Mouse (Mus musculus) testis, postnatal 10 days (tissue): ENCODE measurements around the gene Dmtf1.

Experiments used
- DNase-seq: peaks from one replicate; pipeline ENCODE4 v3.0.0; 2021; ENCODE audit warnings: low spot score

Gene Dmtf1

GRCm38 (mm10) chr5:9107296-9108089 lies 54.1 kb downstream of the Dmtf1 start:
- DNase-seq: no peak

DNA sequence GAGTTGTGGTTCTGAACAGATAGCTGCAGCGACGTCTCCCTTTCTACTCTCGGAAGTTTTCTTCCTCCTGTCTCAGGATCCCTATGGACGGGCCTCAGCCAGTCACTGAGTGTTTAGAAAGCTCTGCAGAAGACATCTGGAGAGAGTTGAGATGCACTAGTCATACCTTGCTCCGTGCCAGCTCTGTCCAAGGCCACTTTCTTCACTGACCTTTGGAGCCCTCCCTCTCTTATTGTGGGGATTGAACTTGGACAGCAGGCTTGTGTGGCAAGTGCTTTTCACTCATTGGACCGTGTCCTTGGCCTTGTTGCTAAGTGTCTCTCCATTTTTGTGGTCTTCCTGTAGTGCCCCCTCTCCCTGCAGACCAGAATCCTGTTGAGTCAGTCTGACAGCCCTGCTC lies 54.8 kb downstream of the Dmtf1 start:
- no peak for DNase-seq

GRCm38 (mm10) chr5:9103958-9104357 lies 57.6 kb downstream of the Dmtf1 start:
- no peak for DNase-seq

DNA sequence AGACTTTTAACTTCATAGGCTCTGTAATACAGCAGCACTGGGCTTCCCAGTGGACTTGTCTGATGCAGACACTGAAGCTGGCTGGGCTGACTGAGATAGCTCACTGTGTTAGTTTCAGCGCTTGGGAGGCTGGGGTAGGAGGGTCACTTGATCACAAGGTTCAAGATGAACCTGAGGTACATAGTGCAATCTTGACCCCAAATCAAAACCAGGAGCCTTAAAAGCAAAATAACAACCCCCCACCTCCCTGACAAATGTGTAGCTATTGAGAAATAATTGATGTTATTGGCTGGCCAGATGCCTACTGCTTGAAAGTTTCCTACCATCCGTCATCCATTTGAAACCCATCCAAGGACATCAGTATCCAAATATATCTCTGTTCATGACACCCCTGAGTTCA lies 58.9 kb downstream of the Dmtf1 start:
- DNase-seq: no peak

- DNase-seq: peak; percentile 69
These were observed 60.5 kb downstream of the Dmtf1 start for GRCm38 (mm10) chr5:9100849-9101801.

DNA sequence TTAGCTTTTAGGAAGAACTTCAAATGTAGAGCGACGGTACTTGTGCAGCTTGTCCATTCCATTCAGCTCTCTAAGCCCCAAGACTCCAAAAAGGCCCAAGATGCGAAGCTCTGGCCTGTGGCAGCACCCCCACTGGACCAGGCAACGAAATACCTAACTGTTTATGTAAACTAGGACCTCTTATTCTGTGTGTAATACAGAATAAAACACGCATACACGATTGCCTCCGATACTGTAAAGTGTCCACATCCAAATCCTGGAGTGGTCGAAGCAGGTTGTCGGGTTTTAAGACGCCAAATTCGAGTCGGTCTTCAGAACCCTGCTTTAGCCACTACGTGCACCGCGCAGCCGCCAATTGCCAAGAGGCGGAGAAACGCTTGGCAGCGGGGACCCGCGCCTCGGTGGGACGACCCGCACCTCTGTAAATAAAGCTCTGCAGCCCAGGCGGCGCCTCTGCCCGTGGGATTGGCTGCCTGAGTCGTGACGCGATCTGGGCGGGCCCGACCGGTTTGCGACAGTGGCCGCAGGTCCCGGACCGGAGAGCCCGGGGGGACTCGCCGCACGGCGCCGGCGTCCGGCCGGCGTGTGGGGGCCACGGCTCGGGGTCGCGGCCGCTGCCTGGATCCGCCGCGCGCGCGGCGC lies 61.2 kb downstream of the Dmtf1 start, which contains the start of gene Tmem243:
Gene Tmem243, plus strand, starts transcription at position 462 of the 642 bp plus-strand sequence.
- peak; percentile 88 for DNase-seq

DNA sequence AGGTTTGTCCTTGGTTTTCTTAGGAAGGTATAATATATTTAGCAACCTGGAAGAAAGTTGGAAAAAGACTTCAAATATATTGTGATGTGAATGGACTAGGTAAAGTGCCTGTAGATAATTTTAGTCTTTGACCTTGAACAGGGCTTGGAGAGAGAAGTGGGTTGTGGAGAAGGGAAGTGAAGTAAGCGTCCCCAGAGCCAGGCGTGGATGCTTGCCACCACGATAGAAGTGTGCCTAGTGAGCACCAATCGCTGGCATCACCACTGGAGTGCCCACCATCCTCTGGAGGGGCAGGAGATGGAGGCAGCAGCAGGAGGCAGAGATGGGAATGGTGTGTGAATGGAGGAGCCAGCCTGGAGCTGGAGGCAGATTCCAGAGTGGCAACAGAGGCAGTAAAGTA lies 68.1 kb downstream of the Dmtf1 start:
- no peak for DNase-seq

DNA sequence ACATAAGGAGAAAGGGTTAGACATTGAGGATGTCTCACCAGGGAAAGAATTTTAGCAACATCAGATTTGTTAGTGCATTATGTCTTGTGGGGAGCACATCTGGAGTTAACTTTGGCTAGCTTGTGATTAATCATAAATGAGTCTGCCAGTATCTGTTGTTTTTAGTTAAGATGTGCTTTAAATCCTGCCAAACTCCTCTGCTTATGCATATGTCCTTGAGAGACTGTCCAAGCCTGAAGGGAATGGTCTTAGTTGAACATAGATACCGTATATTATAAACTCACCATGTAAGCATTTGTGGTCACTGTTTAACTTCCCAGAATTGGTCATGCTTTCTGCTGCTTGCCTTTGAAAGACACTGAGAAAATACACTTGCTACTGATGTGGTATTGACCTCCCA lies 68.9 kb downstream of the Dmtf1 start:
- DNase-seq: no peak

- no peak for DNase-seq
These were observed 71.0 kb downstream of the Dmtf1 start for GRCm38 (mm10) chr5:9090493-9091106.

- DNase-seq: no peak
These were observed 74.5 kb downstream of the Dmtf1 start for GRCm38 (mm10) chr5:9086924-9087719.

DNA sequence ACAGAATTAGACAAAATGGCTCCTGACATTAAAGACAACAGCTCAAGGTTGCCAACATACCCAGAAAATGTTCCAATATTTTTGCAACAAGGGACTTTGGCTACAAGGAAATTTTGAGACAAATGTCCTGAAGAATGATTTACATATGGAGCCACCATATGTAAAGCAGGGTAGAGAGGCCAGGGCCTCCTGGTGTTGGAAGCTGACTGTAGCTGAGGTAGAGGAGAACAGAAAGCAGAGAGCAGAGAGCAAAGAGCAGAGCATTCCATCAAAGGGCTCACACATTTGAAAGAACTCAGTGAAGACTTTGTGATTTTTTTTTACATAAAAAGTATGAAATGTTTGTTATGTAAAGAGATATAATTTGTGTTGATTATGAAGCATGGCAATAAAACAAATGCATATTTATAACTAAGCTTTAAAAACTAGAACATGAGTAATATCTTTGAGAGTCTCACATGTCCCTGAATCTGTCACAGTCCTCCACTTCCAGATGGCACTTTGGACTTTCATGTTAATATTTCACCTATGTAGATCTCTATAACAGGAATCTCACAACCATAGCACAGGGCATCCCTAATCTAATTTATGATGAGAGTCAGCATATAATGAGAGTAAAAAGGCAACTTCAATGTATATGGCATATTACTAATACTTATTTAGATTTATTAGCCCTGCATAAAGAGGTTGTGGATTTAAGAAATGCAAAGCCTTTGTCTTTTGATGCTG lies 81.6 kb downstream of the Dmtf1 start:
- no peak for DNase-seq

GRCm38 (mm10) chr5:9073177-9073854 lies 88.3 kb downstream of the Dmtf1 start:
- DNase-seq: no peak

DNA sequence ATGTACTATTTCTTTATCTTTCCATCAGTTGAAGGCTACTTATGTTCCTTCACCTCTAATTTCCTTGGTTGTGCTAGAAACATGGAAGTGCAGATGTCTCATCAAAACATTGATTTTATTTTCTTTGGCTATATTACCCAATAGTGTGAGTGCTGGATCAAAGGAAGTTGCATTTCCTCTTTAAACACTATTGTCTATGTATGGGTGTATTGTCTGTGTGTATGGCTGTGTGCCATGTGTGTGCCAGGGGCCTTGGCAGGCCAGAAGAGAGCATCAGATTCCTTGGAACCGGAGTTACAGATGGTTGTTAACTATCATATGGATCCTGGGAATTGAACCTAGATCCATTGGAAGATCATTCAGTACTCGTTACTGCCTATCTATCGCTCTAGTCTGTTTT lies 90.2 kb downstream of the Dmtf1 start:
- no peak for DNase-seq

DNA sequence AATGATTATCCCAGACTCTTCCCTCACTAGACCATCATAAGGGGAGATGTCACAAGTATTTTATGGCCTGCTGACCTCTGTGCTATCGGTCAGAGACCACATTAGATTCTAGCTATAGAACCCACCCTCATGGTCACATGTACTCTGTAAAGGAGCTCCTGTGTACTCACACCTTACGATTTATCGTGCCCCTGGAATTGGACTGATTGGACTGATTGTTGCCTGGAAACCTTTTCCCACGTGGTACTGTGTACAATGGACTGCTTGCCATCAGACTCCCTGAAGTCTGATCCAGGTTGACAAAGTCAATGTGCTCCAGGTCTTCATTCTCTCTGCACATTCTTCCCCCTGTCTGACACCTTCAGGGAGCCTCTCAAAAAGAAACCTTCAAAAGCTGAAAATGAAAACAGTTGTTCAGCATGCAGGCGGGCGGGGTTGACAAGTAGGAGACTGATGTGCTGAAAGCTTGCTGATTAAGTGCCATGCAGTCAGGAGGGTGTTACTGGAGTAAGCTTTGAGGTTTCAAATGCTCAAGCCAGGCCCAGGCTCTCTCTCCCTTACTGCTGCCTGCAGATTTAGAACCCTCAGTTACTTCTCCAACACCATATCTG lies 91.9 kb downstream of the Dmtf1 start:
- DNase-seq: no peak

GRCm38 (mm10) chr5:9068886-9069285 lies 92.7 kb downstream of the Dmtf1 start:
- DNase-seq: no peak
